Mouse (Mus musculus) cortical plate, adult 2 months (tissue): ENCODE measurements at regions not wholly inside any gene's neighbourhood (a gene's known extent, or its start where the extent isn't known, plus 50 kb on each side); places are given as distances from the start of the nearest gene placed in this dataset.

ENCODE experiments used
- H3K27ac ChIP-seq: fragments of 200-500 bp; 2 replicates; pipeline ENCODE4 v1.5.1; 2012; ENCODE audit warnings: low read length, control low read depth, inconsistent platforms; ENCODE audit not compliant: insufficient read depth
- H3K4me1 ChIP-seq: fragments of 200-500 bp; 2 replicates; pipeline ENCODE4 v1.6.1; 2011; ENCODE audit warnings: low read length; ENCODE audit not compliant: control insufficient read depth, insufficient read depth
- H3K4me3 ChIP-seq: fragments of 200-500 bp; 2 replicates; pipeline ENCODE4 v1.5.1; 2011; ENCODE audit warnings: mild to moderate bottlenecking, low read length, control low read depth; ENCODE audit not compliant: insufficient read depth
- CTCF ChIP-seq: fragments of 200-500 bp; IDR thresholded peaks from 2 replicates; pipeline ENCODE4 v1.5.1; 2011; ENCODE audit warnings: mild to moderate bottlenecking, control low read depth, low read length; ENCODE audit not compliant: insufficient read depth; ENCODE audit errors: extremely low read depth
- POLR2A ChIP-seq: fragments of 200-500 bp; IDR thresholded peaks from 2 replicates; pipeline ENCODE4 v1.6.1; 2011; ENCODE audit warnings: mild to moderate bottlenecking, low read length, control low read depth; ENCODE audit not compliant: insufficient read depth; ENCODE audit errors: extremely low read depth

DNA sequence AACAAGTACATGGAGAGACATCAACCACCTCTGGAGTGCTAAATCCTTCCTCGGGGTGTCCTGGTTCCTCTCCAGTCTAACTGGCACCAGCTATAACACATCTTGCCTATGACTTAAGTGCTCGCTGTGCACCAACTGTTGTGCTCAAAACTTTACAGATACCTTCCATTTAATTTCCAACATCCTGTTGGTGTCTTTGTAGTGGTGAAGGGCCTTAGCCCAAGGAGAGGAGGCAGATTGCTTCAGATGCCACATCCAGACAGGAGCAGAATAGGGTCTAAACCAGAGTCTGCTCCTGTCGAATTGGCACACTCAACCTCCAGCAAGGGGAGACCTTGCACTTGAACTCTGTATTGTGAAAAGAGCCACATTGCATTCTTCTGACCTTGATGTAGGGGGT is 121.2 kb upstream of the Eef2kmt start:
- H3K27ac ChIP-seq: no peak overlapping the region
- TF ChIP-seq POLR2A (no peak), CTCF (no peak)
- H3K4me1 ChIP-seq: no peaks in the 10 kb centered on the region
- H3K4me3 ChIP-seq: no peak overlapping the region

DNA sequence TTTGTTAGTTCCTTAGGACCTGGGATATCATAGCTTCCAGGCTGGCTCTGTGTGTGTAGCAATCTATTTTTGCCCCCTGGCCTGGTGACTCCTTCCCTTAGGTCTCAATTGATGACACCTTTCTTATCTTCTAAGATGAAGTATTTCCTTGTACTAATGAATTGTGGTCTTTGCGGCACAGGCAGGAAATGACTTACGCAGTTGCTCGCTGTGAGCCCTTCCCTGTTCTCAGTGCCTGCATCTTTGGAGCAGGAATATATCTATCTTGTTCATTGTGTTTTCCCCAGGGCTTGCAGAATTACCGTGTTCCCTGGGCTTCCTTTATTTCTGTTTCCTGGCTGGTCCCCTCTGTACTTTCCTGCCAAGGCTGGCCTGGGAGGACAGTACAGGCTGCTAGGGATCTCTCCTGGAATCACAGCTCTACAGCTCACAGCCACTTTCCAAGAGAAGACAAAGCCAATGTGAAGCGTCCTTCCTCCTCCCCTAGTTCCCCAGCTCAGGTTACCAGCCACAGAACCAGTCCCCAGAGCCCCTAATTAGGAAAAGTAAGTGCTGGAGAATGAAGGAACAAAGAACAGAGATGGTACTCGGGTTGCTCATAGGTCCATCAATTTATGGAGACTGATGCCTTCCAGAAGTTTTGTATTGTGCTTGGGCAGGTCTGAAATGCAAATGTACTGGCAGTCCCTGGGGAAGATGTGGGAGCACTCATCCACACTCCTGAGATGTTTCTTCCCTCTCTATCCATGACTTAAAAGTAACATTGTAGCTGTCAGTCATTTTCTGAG is 119.2 kb upstream of the Eef2kmt start:
- Histone ChIP-seq H3K27ac (no peak overlapping the region), H3K4me1 (no peaks in the 10 kb centered on the region), H3K4me3 (no peak overlapping the region)
- TF ChIP-seq POLR2A (no peak), CTCF (no peak)

GRCm38 (mm10) chr16:5371175-5371893 is 115.6 kb upstream of the Eef2kmt start:
- Histone ChIP-seq H3K4me3 (no peak overlapping the region), H3K4me1 (no peaks in the 10 kb centered on the region), H3K27ac (no peak overlapping the region)
- TF ChIP-seq CTCF (no peak), POLR2A (no peak)

DNA sequence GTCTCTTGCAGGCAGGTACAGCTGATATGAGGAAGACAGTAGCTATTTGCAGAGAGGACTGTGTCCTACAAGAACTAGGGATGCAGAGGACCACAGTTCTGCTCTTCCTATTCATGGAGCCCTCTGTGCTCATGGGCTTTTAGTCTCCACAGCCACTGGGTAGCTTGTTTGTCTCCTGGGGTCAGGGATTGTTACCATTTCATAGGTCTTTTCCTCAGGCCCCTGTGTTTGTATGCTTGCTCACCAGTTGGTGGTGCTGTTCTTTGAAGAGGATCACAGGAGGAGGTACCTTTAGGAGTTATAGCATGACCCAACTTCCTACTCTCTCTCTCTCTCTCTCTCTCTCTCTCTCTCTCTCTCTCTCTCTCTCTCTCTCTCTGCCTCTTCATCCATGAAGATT is 114.7 kb upstream of the Eef2kmt start:
- Histone ChIP-seq H3K4me3 (no peak overlapping the region), H3K27ac (no peak overlapping the region), H3K4me1 (no peaks in the 10 kb centered on the region)
- TF ChIP-seq POLR2A (no peak), CTCF (no peak; the same call in 1 of the 2 replicates)

GRCm38 (mm10) chr16:5368897-5369558 is 113.2 kb upstream of the Eef2kmt start:
- Histone ChIP-seq H3K4me3 (no peak overlapping the region), H3K4me1 (no peaks in the 10 kb centered on the region), H3K27ac (no peak overlapping the region)
- no peak for TF ChIP-seq CTCF

GRCm38 (mm10) chr16:5368357-5368756 is 112.6 kb upstream of the Eef2kmt start:
- no peak overlapping the region for H3K4me3 ChIP-seq
- H3K4me1 ChIP-seq: no peaks in the 10 kb centered on the region
- TF ChIP-seq POLR2A (no peak), CTCF (no peak)
- no peak overlapping the region for H3K27ac ChIP-seq

- TF ChIP-seq CTCF (no peak), POLR2A (no peak)
- Histone ChIP-seq H3K4me1 (no peaks in the 10 kb centered on the region), H3K4me3 (no peak overlapping the region), H3K27ac (no peak overlapping the region)
These were observed 111.9 kb upstream of the Eef2kmt start for GRCm38 (mm10) chr16:5367581-5368119.

- no peaks in the 10 kb centered on the region for H3K4me1 ChIP-seq
- H3K4me3 ChIP-seq: no peak overlapping the region
- TF ChIP-seq POLR2A (no peak), CTCF (no peak)
- no peak overlapping the region for H3K27ac ChIP-seq
These were observed 110.2 kb upstream of the Eef2kmt start for GRCm38 (mm10) chr16:5366021-5366420.

DNA sequence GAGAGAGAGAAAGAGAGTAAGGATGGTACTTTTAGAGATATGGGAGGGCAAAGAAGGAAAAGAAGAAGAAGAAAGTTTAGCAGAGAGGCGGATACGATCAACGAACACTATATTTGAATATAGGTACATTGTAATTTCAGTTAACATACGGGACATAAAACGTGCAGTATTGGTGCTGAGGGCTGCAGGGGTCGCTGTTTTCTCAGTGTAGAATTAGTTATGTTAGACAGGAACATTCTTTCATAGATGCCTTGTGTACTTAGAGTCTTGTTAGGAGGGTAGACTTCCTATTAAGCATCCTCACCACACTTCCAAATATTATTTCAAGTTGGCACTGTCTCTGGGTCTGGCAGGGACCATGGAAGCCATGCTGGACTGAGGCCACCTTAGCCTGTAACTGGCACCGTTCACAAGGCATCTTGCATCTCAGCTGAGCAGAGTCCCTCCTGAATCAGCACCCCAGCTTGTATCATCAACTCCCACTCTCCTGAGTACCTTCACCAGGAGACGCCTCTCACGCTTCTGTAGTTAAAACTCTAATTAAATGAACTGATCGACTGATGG is 107.3 kb upstream of the Eef2kmt start:
- H3K4me1 ChIP-seq: no peaks in the 10 kb centered on the region
- H3K4me3 ChIP-seq: no peak overlapping the region
- no peak overlapping the region for H3K27ac ChIP-seq
- TF ChIP-seq POLR2A (no peak), CTCF (peak; percentile 28; the same call in 1 of the 2 replicates)

DNA sequence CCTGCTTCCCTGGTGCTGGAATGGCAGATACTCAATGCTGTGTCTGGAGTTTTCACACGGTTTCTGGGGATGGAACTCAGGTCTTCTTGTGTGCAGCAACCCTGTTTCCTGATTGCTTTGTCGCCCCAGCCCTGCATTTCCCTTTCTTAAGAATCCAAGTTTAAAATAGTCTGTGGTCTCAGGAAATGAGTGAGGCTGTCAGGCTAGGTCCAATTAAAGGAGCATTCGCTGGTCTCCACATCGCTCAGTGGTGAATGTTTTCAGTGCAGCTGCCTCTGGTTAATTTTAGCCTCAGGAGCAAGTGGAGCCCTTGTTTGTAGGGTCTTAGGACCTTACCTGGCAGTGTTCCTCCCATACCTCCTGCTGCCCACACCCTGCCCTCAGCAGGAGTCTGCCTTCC is 103.4 kb upstream of the Eef2kmt start:
- no peaks in the 10 kb centered on the region for H3K4me1 ChIP-seq
- no peak overlapping the region for H3K27ac ChIP-seq
- TF ChIP-seq POLR2A (no peak), CTCF (no peak)
- no peak overlapping the region for H3K4me3 ChIP-seq
